Mouse (Mus musculus) left cerebral cortex, adult 2 months (tissue): Measurements from ENCODE around the gene Cfap20. TPM values are rescaled to one million over a fixed set of nuclear protein-coding genes. Genes with fewer than 3 reads are reported as not detected.
"Not testable (repeated sequence)": the region's sequence is repeated elsewhere in the genome, so short reads cannot be mapped to it uniquely, and the experiment has no call there.

Experiments
- DNase-seq, 2 experiments: peaks; one replicate each; pipeline ENCODE4 v3.0.0; 2021 to 2022; ENCODE audit warnings: low spot score in 2 of 2, mixed read lengths in 1 of 2; ENCODE audit errors: extremely low spot score in 1 of 2
- H3K27ac ChIP-seq: fragments of 200-600 bp; 2 replicates; pipeline ENCODE4 v1.8.1; 2022
- H3K4me3 ChIP-seq: fragments of 200-600 bp; 2 replicates; pipeline ENCODE4 v1.8.1; 2022
- CTCF ChIP-seq: fragments of 200-600 bp; IDR thresholded peaks from 2 replicates; pipeline ENCODE4 v1.8.1; 2022; ENCODE audit warnings: antibody characterized with exemption, mild to moderate bottlenecking, moderate library complexity
- intact Hi-C: fragments of 180-260 bp; cut with DNase I; formaldehyde crosslinking; loops from one replicate; pipeline ENCODE4 v1.15.1; 2025
- total RNA-seq, 2 experiments: library from RNA; stranded (reverse); gene quantifications; 2 replicates each; pipeline ENCODE4 v1.2.3; 2021

Gene Cfap20
- total RNA-seq, 2 experiments from 2014 or later: 57.7 to 58.7 TPM

DNA sequence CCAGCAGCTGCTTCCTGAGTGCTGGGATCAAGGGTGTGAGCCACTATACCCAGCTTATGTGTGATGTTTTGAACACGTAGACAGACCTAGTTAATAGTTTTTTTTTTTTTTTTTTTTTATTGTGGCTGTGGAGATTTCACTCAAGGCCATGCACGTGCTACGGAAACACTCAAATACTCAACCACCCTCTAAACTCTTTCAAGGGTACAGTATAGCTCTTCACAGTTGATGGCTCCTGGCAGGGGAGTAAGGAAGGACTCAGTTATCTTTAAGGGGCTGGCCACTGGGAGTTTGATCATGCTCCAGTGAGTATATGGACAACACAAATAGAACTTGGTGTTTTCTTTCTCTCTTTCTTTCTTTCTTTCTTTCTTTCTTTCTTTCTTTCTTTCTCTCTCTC lies 50.2 kb downstream of the Cfap20 start:
- no peak overlapping the region for H3K4me3 ChIP-seq
- H3K27ac ChIP-seq: no peak overlapping the region
- no peak for TF ChIP-seq CTCF
- DNase-seq: no peak
- intact Hi-C loops: no loop called here

DNA sequence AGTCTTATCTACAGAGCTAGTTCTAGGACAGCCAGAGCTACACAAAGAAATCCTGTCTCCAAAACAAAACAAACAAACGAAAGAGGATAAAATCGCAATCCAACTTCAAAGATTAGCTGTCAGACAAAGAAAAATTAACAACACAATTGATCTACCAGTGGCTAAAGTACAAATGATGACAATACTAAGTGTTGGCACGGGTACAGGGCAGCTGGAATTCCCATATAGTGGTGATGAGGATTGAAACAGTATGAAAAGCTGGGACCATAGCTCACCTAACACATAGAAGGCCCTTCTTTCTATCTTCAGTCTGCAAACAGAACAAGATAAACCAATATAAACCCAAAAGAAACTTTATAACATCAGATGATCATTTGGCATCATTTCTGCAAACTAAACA lies 53.1 kb downstream of the Cfap20 start:
- intact Hi-C loops: no loop called here
- Histone ChIP-seq H3K4me3 (no peak overlapping the region), H3K27ac (no peak overlapping the region)
- TF ChIP-seq CTCF: no peak
- DNase-seq: no peak

DNA sequence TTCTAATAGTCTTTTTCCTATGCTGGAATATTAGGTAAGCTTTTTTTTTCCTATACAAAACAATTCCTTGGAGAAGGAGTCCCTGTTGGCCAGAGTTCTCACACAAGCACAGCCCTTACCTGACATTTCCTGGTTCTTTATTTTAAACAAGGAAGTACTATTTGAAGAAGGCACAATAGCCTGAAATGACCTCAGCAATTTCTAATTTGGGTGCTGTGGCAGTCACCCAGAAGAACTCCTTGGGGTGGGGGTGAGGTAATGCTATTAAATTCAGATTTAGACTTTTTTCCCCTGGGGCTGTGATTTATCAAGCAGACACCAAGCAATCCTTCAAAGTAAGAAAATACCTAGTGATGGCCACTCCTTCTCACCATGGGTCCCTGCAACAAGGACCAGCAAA lies 53.7 kb downstream of the Cfap20 start:
- Histone ChIP-seq H3K4me3 (no peak overlapping the region), H3K27ac (no peak overlapping the region)
- no peak for TF ChIP-seq CTCF
- intact Hi-C loops: no loop called here
- no peak for DNase-seq

DNA sequence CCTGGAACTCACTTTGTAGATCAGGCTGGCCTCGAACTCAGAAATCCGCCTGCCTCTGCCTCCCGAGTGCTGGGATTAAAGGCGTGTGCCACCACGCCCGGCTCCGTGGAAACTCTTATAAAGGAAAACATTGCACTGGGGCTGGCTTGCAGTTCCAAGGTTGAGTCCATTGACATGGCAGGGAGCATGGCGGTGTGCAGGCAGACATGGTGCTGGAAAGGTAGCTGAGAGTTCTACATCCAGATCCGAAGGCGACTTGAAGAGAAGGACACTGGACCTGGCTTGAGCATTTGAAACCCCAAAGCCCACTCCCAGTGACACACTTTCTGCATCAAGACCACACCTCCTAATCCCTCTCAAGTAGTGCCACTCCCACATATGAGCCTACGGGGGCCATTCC lies 55.7 kb downstream of the Cfap20 start:
- intact Hi-C loops, DNase-seq, H3K27ac ChIP-seq, H3K4me3 ChIP-seq: not testable (repeated sequence)

DNA sequence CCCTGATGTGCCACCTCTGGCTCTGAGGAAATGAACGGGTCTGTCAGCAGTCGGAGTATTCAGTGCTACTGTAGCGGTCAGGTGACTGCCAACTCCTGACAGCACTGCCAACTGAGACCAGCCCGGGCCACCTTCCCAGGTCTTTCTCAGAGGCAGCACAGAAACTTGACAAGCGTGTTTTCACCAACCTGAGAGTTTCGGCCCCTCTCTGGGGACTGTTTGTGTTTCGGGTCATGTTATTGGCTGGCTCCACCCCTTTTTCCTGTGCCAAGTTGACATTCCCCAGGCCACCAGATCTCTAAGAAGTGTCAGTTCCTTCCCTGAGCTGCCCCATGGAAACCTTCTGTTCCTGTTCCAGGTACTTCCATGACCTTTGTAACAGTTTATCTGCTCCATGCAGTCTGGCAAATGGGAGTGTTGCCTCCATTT lies 56.8 kb downstream of the Cfap20 start:
- no peak overlapping the region for H3K4me3 ChIP-seq
- no peak for TF ChIP-seq CTCF
- H3K27ac ChIP-seq: no peak overlapping the region
- DNase-seq: no peak
- intact Hi-C loops: no loop called here

DNA sequence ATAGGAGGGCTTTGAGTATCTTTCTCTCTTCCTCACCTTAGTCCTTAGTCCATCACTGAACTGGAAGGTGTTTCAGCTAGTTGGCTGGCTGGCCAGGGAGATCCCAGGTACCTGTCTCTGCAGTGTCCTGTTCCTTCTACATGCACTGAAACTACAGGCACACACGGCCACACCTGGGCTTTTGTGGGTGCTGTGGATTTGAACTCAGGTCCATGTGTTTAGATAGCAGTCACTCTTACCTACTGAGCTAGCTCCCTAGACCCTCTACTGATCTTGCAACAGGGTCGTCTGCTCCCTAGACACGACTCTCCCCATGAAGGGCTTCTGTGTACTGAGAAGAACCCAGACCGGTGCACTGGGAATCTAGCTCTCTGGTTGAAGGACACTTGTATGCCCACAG lies 57.6 kb downstream of the Cfap20 start:
- DNase-seq: no peak
- intact Hi-C loops: no loop called here
- TF ChIP-seq CTCF: no peak
- H3K27ac ChIP-seq: no peak overlapping the region
- no peak overlapping the region for H3K4me3 ChIP-seq

DNA sequence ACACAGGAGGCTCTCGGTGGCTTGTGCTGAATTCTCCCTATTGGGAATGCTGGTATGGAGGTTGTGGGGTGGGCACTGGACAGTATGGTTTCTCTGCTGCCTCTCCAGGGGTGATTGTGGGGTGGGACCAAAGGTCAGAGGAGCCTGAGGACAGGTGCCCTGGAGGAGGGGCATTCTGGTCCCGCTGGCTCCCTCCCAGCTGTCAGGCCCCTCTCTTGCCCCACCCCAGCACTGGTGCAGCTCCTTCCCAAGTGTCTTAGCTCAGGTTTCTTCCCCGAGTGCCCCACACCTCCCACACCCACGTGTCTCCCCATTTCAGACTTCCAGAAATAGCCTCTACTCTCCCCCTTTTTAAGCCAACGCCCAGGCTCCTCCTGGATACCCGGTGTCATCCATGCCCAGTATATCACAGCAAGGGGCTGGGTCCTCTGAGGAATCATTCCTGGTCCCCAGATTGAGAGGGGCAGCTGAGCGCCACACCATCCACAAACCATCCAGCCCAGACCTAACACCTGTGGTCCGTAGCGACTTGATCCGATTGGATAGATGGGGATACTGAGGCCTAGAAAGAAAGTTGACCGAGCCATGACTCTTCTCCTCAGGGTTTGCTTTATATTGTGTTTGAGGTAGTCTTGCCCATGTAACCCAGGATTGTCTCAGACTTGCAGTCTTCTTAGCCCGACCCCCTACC lies 58.2 kb downstream of the Cfap20 start:
- no peak for DNase-seq
- TF ChIP-seq CTCF: no peak
- Histone ChIP-seq H3K4me3 (no peak overlapping the region), H3K27ac (no peak overlapping the region)
- intact Hi-C loops: no loop called here

DNA sequence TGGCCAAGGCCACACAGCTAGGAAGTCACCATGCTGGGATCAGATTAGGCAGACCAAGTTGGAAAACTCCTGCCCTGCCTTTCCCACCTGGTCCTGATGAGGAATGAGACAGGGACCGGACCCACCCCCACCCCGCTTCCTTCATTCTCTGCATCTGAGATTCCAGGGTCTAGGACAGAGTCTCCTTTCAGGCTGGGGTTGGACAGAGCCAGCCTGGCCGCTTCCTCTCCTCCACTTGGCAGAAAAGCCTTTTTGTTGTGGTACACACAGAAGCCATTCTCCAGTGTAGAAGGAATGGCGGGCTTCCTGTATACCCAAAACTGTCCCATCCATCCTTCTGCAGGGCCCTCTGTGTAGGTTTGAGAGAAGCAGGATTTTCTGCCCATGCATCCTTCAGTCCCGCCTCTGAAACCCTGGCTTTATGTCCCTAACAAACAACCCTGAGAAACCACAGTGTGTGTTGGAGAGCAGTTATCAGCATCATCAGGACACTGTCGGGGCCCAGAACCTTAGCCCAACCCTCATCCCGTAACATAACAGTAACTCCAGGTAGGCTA lies 59.2 kb downstream of the Cfap20 start:
- Histone ChIP-seq H3K4me3 (no peak overlapping the region), H3K27ac (no peak overlapping the region)
- intact Hi-C loops: no loop called here
- TF ChIP-seq CTCF: no peak
- no peak for DNase-seq

DNA sequence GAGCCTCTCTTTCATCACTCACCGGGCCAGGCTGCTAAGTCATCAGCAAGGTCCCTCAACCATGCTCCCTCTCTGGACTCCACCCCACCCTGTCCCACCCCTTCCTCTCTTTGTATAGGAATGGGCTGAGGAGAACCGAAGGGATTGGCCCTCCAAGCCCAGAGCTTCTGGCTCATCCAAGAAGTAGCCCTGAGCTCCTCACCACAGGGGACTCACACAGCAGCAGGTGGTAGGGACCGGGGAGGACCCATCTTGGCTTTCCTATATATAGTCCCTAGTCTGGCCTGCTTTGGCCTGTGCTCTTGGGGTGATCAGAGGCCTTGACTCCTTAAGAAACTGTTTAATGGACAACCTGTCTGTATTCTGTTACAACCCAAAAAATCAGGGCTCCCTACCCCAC lies 60.2 kb downstream of the Cfap20 start:
- no peak for TF ChIP-seq CTCF
- H3K4me3 ChIP-seq: no peak overlapping the region
- intact Hi-C loops: no loop called here
- DNase-seq: no peak
- H3K27ac ChIP-seq: no peak overlapping the region

DNA sequence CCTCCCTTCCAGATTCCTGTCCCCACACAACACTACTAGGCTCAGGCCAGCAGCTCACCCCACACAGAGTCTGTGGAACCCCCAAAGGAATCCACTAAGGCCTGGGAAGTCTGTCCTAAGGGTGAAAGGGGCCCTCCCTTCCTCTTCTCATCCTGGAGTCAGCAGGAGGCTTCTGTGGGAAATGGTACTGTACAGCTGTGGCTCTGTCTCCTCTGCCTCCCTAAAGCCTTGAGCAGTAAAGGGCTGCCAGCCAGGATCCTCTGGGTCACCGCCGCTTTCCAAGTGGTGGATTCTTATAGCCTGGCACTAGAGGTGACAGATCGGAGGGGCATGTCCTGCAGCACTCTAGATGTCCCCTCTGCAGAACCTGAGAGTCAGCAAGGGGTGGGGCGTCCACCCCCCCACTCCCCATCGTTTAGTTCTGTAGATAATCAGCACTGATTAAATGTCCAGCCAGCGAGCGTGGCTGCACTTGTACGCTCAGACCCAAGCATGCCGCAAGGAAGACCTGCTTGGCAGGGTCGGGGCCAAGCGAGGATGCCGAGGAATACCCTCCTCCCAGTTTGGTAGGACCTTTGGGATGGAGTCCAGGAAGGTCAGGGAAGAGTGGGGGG lies 61.2 kb downstream of the Cfap20 start:
- Histone ChIP-seq H3K4me3 (no peak overlapping the region), H3K27ac (no peak overlapping the region)
- intact Hi-C loops: no loop called here
- no peak for DNase-seq
- no peak for TF ChIP-seq CTCF

Other genes with a start within 250 kb of the Cfap20 start
- gene Kifc3, start 232.1 kb downstream of the Cfap20 start, total RNA-seq: 10 to 100 TPM; 58.4 to 61.5 TPM
- under 1 TPM; 0.23 to 0.56 TPM for gene Cngb1, start 128.3 kb downstream of the Cfap20 start, total RNA-seq
- gene Tepp, start 124.3 kb downstream of the Cfap20 start, total RNA-seq: not detected
- 10 to 100 TPM; 16.6 to 17.7 TPM for gene Zfp319, start 102.9 kb downstream of the Cfap20 start, total RNA-seq
- 10 to 100 TPM; 13.5 to 14.7 TPM for gene Usb1, start 102.6 kb downstream of the Cfap20 start, total RNA-seq
- gene Mmp15, start 82.6 kb downstream of the Cfap20 start, total RNA-seq: 10 to 100 TPM; 16.7 to 21.0 TPM
- gene Csnk2a2, start 55.2 kb upstream of the Cfap20 start, total RNA-seq: 10 to 100 TPM; 71.6 to 86.2 TPM
- gene Ccdc113, start 99.2 kb upstream of the Cfap20 start, total RNA-seq: 1 to 10 TPM; 3.3 to 3.4 TPM
- gene Prss54, start 141.5 kb upstream of the Cfap20 start, total RNA-seq: under 1 TPM in 1 of 2 experiments, not detected in 1; 0.30 TPM
- 1 to 10 TPM; 2.8 to 3.3 TPM for gene Gins3, start 198.6 kb upstream of the Cfap20 start, total RNA-seq
- gene Ndrg4, start 242.1 kb upstream of the Cfap20 start, total RNA-seq: 1,000 to 10,000 TPM; 1,675 to 1,813 TPM